Mouse (Mus musculus) ES-CJ7 (cell line): ENCODE data around the gene Chst8.
A peak's percentile ranks its signal among the peaks of the same experiment; 100 is the strongest.

Experiments
- DNase-seq: peaks from one replicate; pipeline ENCODE4 v3.0.0; 2011; ENCODE audit warnings: low read depth, low spot score

The Chst8 gene

DNA sequence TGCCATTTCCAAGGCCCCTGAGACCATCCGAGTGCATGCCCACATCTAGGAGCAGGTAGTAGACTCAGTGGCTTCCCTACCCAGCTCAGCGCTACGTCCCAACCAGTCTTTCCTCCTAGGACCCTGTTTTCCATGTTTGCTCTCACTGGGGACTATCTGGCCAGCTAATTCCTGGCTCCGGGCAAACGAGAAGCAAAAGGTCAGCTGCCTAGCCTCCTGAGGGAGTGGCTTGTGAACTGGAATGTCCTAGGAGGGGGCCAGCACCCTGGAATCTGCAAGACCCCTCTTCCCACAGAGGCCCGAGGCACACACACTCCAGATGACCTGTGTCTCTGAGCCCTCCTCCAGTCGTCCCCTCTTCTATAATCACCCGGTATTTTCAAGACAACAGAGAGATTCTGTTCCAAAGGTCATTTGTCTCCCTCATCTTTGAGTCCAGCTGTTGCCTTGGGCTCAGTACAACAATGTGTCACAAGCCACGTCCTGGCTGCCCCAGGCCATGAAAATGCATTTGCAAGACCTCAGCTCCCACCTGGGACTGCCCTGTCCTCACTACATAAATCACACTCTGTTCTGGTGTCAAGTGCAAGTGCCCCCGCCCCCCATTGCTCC lies 60.3 kb downstream of the Chst8 start:
- DNase-seq: no peak

- no peak for DNase-seq
Observed at GRCm38 (mm10) chr7:34750350-34750749, 62.2 kb downstream of the Chst8 start.

- DNase-seq: peak; percentile 88
Observed at GRCm38 (mm10) chr7:34749753-34750152, 62.8 kb downstream of the Chst8 start.

DNA sequence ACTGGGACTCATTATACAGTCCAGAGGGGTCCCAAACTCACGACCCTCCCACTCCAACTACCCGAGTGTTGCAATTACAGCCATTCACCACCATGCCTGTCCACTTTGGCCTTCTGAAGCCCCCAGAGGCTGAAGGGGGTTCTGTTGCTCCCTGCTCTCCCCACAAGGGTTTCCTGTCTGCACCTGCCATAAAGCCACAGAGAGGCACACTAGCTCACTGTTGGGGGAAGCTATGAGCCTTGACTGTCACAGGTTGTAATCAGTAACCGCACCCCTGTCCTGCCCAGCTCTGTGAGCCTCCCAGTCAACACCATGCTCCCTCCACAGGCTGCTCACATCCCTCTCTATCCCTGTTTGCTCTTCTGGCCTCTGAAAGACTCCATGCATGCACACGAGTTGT lies 64.0 kb downstream of the Chst8 start:
- DNase-seq: no peak

DNA sequence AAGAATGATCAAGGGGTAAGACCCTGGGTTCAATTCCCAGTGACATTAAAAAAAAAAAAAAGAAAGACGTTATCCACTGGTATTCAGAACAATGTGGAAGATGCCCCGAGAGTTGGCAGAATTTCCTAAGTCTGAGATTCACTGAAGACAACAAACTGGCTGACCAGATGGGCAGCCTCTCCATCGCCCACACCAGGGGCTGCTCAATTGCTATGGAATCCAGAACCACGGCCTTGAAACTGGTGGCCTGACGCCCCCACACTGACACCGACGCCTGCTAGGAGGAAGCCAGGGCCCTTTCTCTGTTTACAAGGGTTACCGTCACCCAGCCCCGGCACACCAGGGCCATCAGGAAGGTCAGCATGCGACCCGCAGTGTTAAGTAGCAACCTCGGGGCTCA lies 64.8 kb downstream of the Chst8 start:
- DNase-seq: no peak

DNA sequence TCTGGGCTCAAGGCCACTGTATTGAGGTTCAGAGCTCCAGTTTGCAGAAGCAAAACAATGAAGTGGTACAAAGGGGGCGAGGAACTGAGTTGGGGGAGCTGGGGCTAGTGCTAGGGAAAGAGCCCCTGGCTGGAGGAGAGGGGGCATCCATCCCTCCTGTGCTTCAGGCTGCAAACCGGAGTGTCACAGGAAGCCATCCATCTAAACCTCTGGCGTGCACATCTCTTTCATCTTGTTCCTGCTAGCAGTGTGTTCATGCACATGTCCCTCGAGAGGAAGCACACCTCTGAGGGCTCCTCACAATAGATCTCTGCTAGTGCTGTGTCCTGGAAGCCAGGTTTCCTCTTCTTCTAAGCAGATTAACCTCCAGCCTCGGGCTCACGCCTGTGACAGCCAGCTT lies 65.9 kb downstream of the Chst8 start:
- no peak for DNase-seq

GRCm38 (mm10) chr7:34746165-34746564 lies 66.3 kb downstream of the Chst8 start:
- DNase-seq: no peak

DNA sequence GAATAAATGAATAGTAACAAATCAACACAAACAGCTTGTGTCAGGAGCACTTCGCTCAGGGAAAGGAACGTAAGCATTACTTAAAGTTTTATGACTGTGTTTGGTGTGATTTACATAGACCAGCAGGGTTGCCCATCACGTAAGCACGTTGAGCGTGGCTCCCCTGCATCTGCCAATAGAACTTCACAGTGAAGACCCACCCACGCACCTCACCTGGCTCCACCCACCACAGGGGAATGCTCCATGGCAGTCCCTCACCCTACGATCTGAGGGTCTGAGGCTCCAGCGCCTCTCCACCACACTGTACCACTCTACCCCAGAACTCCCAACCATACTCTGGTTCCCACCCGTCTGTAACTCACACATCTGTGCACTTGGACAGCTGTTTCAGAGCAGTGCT lies 67.1 kb downstream of the Chst8 start:
- no peak for DNase-seq

DNA sequence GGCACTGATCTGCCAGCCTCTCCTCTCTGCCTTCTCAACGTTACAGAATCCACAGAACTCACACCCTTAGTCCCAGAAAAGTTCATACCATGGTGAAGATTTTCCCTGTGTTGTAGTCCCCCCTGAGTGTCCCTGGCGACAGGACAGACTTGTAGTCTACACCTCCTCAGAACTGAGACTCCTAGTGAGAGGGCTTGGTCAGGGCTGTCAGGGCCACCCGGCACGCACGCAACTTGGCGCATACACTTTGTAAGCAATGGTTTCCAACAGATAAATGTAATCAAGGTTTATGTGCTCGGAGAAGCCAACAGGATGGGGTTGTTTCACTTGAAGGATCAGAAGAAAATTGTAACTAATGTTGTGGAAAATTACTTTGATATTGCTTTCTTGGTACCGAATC lies 67.5 kb downstream of the Chst8 start:
- no peak for DNase-seq

DNA sequence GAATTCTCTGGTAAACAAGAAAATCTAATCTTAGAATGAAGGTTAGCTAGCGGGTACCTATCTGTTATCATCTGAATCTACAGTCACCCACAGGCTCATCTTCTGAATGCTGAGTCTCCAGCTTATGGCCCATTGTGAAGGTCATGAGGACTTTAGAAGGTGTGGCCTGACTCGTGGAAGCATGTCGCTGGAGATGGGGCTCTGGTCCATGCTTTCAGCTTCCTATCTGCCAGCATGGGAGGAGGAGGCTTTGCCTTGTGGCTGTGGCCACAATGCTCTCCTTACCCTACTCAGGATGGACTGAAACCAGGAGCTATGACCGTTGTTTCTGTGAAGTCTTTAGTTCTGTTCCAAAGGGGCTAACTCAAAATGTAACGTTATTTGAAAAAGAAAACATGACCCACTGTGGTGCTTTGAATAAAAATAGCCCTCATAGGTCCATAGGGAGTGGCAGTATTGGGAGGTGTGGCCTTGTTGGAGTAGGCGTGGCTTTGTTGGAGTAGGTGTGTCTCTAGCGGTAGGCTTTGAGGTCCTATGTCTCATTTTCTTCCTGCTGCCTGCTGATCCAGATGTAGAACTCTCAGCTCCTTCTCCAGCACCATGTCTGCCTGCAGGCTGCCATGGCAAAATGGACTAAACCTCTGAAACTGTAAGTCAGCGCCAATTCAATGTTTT lies 69.0 kb downstream of the Chst8 start:
- DNase-seq: peak; percentile 69

DNA sequence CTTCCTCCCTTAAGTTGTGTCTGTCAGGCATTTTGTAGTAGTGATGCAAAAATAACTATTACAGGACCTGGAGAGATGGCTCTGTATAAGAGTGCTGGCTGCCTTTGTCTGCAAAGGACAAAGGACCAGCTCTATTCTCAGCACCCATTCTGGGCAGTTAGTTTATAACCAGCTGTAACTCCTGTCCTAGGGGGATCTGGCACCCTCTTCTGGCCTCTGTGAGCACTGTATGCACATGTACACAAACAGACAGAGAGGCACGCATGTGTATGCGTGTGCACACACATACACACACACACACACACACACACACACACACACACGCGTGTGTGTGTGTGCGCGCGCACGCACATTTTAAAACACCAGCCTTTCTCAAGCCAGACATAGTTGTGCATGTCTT lies 73.1 kb downstream of the Chst8 start:
- peak; percentile 53 for DNase-seq

GRCm38 (mm10) chr7:34737206-34737605 lies 75.3 kb downstream of the Chst8 start:
- no peak for DNase-seq

DNA sequence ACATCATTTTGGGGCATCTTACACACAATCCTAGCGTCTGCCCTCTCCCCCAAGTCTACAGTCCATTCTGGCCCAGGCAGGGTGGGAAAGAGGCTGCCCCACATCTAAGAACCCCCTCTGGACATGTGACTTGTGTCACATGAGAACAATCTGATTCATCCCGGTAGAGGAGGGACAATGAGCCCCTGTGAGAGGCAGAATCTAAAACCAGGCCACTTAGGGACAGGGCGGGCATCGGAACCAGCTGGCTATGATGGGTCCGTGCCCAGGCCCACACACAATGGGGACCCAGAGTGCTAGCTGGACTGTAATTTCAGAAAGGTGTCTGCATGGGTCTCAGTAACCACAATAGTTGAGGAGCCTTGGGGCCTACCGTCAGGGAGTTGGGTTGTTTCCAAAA lies 78.2 kb downstream of the Chst8 start:
- no peak for DNase-seq

GRCm38 (mm10) chr7:34728931-34729330 lies 83.6 kb downstream of the Chst8 start:
- peak; percentile 72 for DNase-seq

DNA sequence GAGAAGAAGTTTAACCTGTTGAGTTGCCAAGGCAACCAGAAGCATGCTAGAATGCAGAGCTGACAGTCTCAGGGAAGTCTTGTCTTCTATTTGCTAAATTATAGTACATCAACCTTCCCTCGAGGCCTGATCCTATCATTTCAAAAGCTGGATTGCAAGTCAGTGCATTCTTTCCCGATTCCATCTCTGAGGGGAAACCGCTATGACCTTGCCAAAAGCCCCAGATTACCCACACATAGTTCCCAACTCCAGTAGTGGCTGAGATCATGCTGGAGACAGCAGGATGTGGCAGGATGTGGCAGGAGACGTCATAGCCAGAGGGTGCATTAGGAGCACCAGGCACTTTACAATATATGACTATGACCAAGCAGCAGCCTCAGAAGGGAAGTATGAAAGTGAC lies 87.3 kb downstream of the Chst8 start:
- DNase-seq: no peak

- peak; percentile 59 for DNase-seq
Observed at GRCm38 (mm10) chr7:34722551-34723230, 89.8 kb downstream of the Chst8 start.

DNA sequence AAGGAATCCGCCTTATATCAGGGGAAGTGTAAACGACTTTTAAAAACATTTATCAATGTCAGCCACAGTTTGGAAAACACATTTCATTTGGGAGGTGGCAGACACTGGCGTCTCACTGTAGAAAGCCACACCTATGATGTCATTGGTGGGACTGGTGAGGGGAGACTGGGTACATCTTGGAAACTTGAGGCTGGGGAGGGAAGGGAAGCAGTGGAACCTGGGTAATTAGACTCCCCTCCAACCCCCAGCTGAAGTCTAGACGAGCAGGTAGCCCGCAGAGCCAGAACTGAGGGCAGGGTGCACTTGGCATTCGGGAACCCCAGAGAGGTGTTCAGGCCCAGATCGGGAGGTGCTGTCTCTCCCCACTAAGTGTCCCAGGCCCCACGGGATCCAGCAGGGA lies 90.4 kb downstream of the Chst8 start:
- DNase-seq: peak; percentile 54

- DNase-seq: peak; percentile 96
Observed at GRCm38 (mm10) chr7:34721650-34722048, 90.9 kb downstream of the Chst8 start.

DNA sequence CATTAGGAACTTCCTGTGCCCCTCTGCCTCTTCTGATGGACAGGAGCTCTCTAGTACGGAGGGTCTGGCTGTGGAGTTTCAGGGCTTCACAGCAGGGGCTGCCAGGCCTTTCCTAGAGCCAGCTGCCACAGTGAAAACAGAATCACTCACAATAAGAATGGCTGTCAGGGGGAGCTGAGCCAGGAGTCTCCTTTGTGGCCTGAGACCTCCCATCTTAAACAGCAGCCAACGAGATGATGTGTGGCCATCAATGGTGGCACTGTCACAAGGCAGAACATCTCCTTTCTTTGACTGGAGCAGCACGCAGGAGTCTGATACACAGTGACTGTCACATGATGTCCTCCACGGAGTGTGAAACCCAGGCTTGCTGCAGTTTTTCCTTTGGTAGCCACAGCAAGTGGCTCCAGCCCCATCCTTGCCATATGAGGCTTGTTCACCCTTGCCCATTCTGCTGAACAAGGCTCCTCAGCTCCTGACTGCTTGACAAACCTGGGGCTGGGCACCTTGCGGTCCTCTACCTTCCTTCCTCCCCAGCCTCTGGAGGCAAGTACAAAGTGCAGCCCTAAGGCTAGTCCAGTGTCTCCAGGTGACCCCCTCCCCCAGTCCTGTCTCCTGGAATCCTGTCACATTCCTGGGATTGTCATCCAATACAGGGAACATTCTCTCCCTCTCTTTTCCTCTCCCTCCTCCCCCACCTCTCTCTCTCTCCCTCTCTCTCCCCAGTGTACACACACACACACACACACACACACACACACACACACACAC lies 91.4 kb downstream of the Chst8 start:
- peak; percentile 75 for DNase-seq

GRCm38 (mm10) chr7:34719599-34719998 lies 92.9 kb downstream of the Chst8 start:
- DNase-seq: peak; percentile 79

DNA sequence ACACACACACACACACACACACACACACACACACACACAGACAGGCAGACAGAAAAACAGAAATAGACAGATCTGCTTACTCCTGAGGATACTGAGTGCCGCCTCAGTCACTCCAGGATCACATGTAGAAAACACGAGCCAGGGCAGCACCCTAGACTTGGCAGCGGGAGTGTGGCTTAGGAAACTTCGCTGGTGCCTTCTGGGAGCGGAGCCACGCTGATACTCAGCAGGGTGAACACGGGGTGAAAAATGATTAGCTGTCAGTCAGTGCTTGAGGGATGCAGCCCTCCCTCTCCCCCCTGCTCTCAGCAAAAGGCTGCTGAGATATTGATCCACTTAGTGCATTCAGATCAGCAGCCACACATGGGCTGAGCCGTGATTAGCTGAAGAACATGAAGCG lies 93.9 kb downstream of the Chst8 start:
- no peak for DNase-seq

DNA sequence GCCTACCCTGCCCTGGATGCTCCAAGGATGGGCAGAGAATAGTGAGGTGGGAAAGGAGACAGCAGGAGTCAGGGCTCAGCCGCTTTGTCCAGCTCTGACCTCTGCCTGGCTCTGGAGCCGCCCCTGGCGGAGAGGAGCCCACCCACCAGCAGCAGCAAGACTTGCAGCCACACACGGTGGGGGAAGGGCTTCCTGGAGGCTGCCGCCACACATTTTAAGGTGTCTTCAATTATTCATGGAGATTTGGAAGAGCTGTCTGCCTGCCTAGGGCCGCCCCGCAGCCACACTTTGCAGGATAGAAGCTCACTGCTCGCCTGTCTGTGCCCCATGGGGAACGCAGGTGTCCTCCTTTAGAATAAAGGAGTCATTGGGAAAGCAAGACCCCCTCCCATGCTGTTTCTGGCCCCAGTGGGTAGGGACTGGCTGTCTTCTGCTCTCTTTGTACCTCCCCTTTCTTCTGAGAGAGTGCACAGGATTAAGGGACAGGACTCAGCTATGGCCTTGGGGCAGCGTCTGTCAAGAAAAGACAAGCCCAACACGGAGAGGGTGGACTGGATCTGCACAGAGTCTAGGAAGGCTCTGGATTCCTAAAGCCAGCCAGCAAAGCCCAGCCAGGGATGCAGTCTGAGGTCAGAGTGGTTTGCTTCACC lies 95.2 kb downstream of the Chst8 start:
- DNase-seq: peak; percentile 63
